Mouse (Mus musculus) testis, adult 2 months (tissue): ENCODE results near the gene Lrp5.

Experiments used
- CTCF ChIP-seq: fragments of 200-500 bp; IDR thresholded peaks from 2 replicates; pipeline ENCODE4 v1.5.1; 2012; ENCODE audit warnings: low read depth, mild to moderate bottlenecking, inconsistent platforms, low read length, moderate library complexity; ENCODE audit not compliant: control insufficient read depth, insufficient read depth, insufficient replicate concordance
- POLR2A ChIP-seq: fragments of 200-500 bp; IDR thresholded peaks from 2 replicates; pipeline ENCODE4 v1.6.1; 2012; ENCODE audit warnings: low read depth, mild to moderate bottlenecking, inconsistent platforms, low read length, moderate library complexity; ENCODE audit not compliant: control insufficient read depth

DNA sequence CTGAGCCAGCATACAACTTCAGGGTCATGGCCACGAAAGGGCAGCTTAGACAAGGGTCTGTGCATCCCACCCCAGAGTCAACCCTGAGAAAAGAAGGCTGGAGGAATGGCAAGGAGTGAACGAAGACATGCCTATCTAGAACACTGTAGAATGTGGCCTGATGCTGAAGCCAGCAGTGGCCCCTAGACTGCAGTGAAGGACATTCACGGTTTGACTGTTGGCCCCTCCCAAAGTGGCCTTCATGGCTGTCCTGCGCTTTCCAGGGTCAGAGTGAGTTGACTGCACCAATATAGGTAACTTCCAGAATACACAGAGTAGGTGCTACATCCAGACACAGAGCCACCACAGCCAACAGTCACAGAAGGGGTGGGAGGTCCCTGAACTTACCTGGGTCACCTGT, 28.4 kb downstream of the Lrp5 start:
- no peak for TF ChIP-seq POLR2A
- TF ChIP-seq CTCF = no peak
